Mouse (Mus musculus) stomach, postnatal 0 days (tissue): ENCODE results near the gene Tnfrsf22. TPM values are rescaled to one million over a fixed set of nuclear protein-coding genes. Genes with fewer than 3 reads are reported as not detected.
"Not testable (repeated sequence)": the region's sequence is repeated elsewhere in the genome, so short reads cannot be mapped to it uniquely, and the experiment has no call there.

Experiments
- ATAC-seq: fragments of 200-750 bp; cut with Nextera tagmentation; 2 replicates; pipeline ENCODE4 v1.8.0; 2017; ENCODE audit not compliant: low FRiP score, low TSS enrichment
- DNase-seq: peaks from one replicate; pipeline ENCODE4 v3.0.0-alpha.2; 2016; ENCODE audit warnings: low spot score
- H3K27ac ChIP-seq: fragments of 300-500 bp; sonication (generic); replicated peaks from 2 replicates; pipeline ENCODE4 v1.5.1; 2014; ENCODE audit warnings: mild to moderate bottlenecking, control low read depth
- H3K27me3 ChIP-seq: fragments of 300-500 bp; sonication (generic); 2 replicates; pipeline ENCODE4 v1.6.1; 2014; ENCODE audit warnings: low read length; ENCODE audit not compliant: control insufficient read depth, insufficient read depth
- H3K36me3 ChIP-seq: fragments of 300-500 bp; sonication (generic); 2 replicates; pipeline ENCODE4 v1.6.1; 2014; ENCODE audit warnings: low read length, mixed read lengths; ENCODE audit not compliant: control insufficient read depth, insufficient read depth
- H3K4me1 ChIP-seq: fragments of 300-500 bp; sonication (generic); replicated peaks from 2 replicates; pipeline ENCODE4 v1.6.1; 2014; ENCODE audit warnings: antibody characterized with exemption; ENCODE audit not compliant: control insufficient read depth, insufficient read depth
- H3K4me2 ChIP-seq: fragments of 300-500 bp; sonication (generic); replicated peaks from 2 replicates; pipeline ENCODE4 v1.6.1; 2014; ENCODE audit warnings: low read depth, mild to moderate bottlenecking, control low read depth, moderate library complexity
- H3K4me3 ChIP-seq: fragments of 300-500 bp; sonication (generic); 2 replicates; pipeline ENCODE4 v1.5.1; 2014; ENCODE audit warnings: low read depth, low read length, control low read depth
- H3K9ac ChIP-seq: fragments of 300-500 bp; sonication (generic); 2 replicates; pipeline ENCODE4 v1.6.1; 2014; ENCODE audit warnings: mild to moderate bottlenecking, low read length, control low read depth, mixed read lengths
- H3K9me3 ChIP-seq: fragments of 300-500 bp; sonication (generic); 2 replicates; pipeline ENCODE4 v1.6.1; 2016; ENCODE audit warnings: low read length; ENCODE audit not compliant: control insufficient read depth
- CTCF ChIP-seq: IDR thresholded peaks from 2 replicates; pipeline ENCODE4 v1.5.1; 2016; ENCODE audit warnings: antibody characterized with exemption, low read depth, mild to moderate bottlenecking, moderate library complexity
- EP300 ChIP-seq: optimal IDR thresholded peaks from 2 replicates; pipeline ENCODE3; 2016; ENCODE audit warnings: antibody characterized with exemption
- WGBS: fragments of 180-500 bp; shearing (Covaris S2); extraction: QIAGEN DNeasy Blood & Tissue Kit; methylation state at CpG from one replicate; pipeline ENCODE4 v1.1.7; 2014; 5-methylcytosine and 5-hydroxymethylcytosine counted together
- polyA plus RNA-seq: library from polyadenylated mRNA; unstranded; fragments of >200 nt; fragmentation: Nextera tagmentation; extraction: Ambion mirVana; gene quantifications from 2 replicates; pipeline ENCODE4 v1.2.1, GENCODE M21; 2015

The Tnfrsf22 gene
- polyA plus RNA-seq, 1 experiment from 2014 or later = 4.7 TPM

DNA sequence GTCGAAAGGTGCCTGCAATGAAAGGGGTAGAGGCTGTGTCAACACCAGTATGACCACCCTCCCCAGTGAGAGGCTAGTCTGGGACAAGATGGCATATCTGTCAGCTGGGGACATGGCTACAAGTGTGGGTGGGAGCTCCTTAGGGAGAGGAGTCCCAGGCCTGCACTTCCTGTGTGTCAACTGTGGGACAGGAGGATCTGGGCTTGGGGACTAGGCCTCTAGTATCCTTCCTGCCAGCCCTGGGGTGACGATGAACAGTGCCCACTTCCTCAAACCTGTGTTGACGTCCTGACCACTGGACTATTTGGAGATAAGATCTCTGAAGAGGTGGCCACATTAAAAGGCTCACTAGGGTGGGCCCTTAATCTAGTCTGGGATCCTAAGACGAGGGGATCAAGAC lies 40.5 kb upstream of the Tnfrsf22 start:
- Histone ChIP-seq H3K27me3 (no peaks in the 10 kb centered on the region), H3K4me1 (no peaks in the 10 kb centered on the region), H3K27ac (no peak overlapping the region), H3K4me3 (no peak overlapping the region), H3K36me3 (peaks cover 34% of the 10 kb centered on the region), H3K9ac (no peak overlapping the region), H3K4me2 (no peak overlapping the region), H3K9me3 (no peaks in the 10 kb centered on the region)
- no peak for ATAC-seq
- no peak for TF ChIP-seq CTCF
- no peak for TF ChIP-seq EP300
- DNase-seq = no peak
- WGBS = 77% methylated on average over 4 of the region's 4 CpGs

DNA sequence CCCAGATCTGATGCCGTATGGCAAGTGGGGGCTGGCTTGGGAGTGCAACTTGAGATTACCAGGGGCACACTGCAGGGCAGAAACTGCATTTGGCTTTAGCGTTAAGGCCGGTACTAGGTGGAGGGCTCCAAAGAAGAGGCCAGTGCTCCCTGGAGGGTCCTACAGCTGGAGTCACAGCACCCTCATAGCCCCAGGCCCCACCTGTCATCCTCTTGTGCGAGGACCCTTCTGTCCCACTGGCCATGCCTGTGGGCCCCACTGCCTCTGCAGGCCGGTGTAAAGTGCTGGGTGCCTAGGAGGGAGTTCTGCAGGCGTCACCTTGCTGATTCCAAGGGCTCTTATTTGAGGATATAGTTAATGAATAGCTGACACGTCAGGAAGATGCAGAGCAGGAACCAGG lies 40.0 kb upstream of the Tnfrsf22 start:
- TF ChIP-seq CTCF = no peak
- no peak for TF ChIP-seq EP300
- H3K27me3 ChIP-seq = no peaks in the 10 kb centered on the region
- WGBS = 67% methylated on average over 7 of the region's 7 CpGs
- H3K9ac ChIP-seq = no peak overlapping the region
- H3K36me3 ChIP-seq = peaks cover 30% of the 10 kb centered on the region
- no peak overlapping the region for H3K4me2 ChIP-seq
- no peaks in the 10 kb centered on the region for H3K9me3 ChIP-seq
- ATAC-seq = no peak
- DNase-seq = no peak
- H3K4me1 ChIP-seq = no peaks in the 10 kb centered on the region
- no peak overlapping the region for H3K4me3 ChIP-seq
- no peak overlapping the region for H3K27ac ChIP-seq

GRCm38 (mm10) chr7:143686676-143687075 lies 37.2 kb upstream of the Tnfrsf22 start:
- WGBS = 79% methylated on average over 3 of the region's 3 CpGs
- not testable (repeated sequence) for ATAC-seq

DNA sequence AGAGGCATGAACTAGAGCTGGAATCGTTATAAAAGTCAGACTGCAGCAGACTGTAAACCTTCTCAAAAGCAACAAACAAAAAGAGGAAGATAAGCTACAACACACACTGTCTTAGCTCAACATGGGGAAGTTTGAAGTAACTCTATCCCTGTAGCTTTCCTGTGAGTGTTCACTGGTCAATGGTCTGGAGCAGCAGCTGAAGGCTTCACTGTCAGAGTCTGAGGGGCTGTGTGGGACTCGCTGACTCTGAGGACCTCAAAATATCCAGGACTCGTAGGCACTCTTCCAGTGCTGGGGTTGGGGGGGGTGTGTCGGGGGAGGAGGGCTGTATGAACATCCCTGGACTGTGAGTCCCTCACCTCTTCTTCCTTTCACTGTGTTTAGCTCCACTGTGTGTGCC lies 36.7 kb upstream of the Tnfrsf22 start:
- not testable (repeated sequence) for H3K9me3 ChIP-seq, H3K4me3 ChIP-seq, H3K4me2 ChIP-seq, H3K36me3 ChIP-seq, H3K27ac ChIP-seq, H3K4me1 ChIP-seq, H3K9ac ChIP-seq, ATAC-seq, H3K27me3 ChIP-seq, DNase-seq
- 45% methylated on average over 4 of the region's 4 CpGs for WGBS

More at GRCm38 (mm10) chr7:143686676-143687075, 37.2 kb upstream of the Tnfrsf22 start:
- DNase-seq, H3K4me2 ChIP-seq, H3K27ac ChIP-seq, H3K9ac ChIP-seq, H3K9me3 ChIP-seq, H3K4me3 ChIP-seq, H3K4me1 ChIP-seq, H3K27me3 ChIP-seq: not testable (repeated sequence)
- H3K36me3 ChIP-seq = peaks cover 12% of the 10 kb centered on the region

- H3K36me3 ChIP-seq = peaks cover 8% of the 10 kb centered on the region; the same call in 1 of the 2 replicates
- peak within 1 kb of the TSS; percentile 55 for H3K9ac ChIP-seq
- peak within 1 kb of the TSS; percentile 39 for H3K4me3 ChIP-seq
- no peaks in the 10 kb centered on the region for H3K9me3 ChIP-seq
- WGBS = 2% methylated on average over 35 of the region's 35 CpGs
- TF ChIP-seq CTCF (peak; percentile 34), EP300 (no peak)
- peak within 1 kb of the TSS; percentile 76 for H3K4me2 ChIP-seq
- ATAC-seq = peak; percentile 96
- DNase-seq = peak; percentile 86
- H3K4me1 ChIP-seq = no peaks in the 10 kb centered on the region
- no peaks in the 10 kb centered on the region for H3K27me3 ChIP-seq
- H3K27ac ChIP-seq = 0 out of 2 replicates have a peak within 1 kb of the TSS, but pooled peaks have one; percentile 49
Measured at GRCm38 (mm10) chr7:143685359-143686067, 36.1 kb upstream of the Tnfrsf22 start, which contains the start of gene Tnfrsf23. Gene Tnfrsf23 (minus strand): TSS chr7:143685872.

- not testable (repeated sequence) for H3K4me1 ChIP-seq, H3K9me3 ChIP-seq, H3K27ac ChIP-seq, H3K4me2 ChIP-seq, ATAC-seq, DNase-seq, H3K4me3 ChIP-seq, H3K36me3 ChIP-seq, H3K9ac ChIP-seq, H3K27me3 ChIP-seq
- WGBS = 83% methylated on average over 1 of the region's 2 CpGs
Measured at GRCm38 (mm10) chr7:143684569-143684968, 35.1 kb upstream of the Tnfrsf22 start.
